Mouse (Mus musculus) CH12.LX (cell line): ENCODE data around the gene Tnfrsf18.

Experiments used
- CHD2 ChIP-seq: IDR thresholded peaks from 2 replicates; pipeline ENCODE4 v1.6.1; 2011; ENCODE audit warnings: low read length, improper control_type of control experiment
- CTCF ChIP-seq, 2 experiments: IDR thresholded peaks in 1 of 2; conservative IDR thresholded peaks in 1 of 2; 2 replicates each; pipeline ENCODE4 v1.5.1; 2011 to 2012; ENCODE audit warnings: low read depth in 2 of 2, low read length in 2 of 2, improper control_type of control experiment in 1 of 2, inconsistent platforms in 1 of 2, mild to moderate bottlenecking in 1 of 2, moderate library complexity in 1 of 2
- EP300 ChIP-seq: IDR thresholded peaks from 2 replicates; pipeline ENCODE4 v1.6.1; 2011; ENCODE audit warnings: low read length, improper control_type of control experiment
- GABPA ChIP-seq: IDR thresholded peaks from 2 replicates; pipeline ENCODE4 v1.6.1; 2012; ENCODE audit warnings: low read depth, low read length, improper control_type of control experiment, inconsistent platforms; ENCODE audit not compliant: insufficient replicate concordance
- JUND ChIP-seq: conservative IDR thresholded peaks from 2 replicates; pipeline ENCODE4 v1.6.1; 2011; ENCODE audit warnings: low read depth, low read length, improper control_type of control experiment
- MAX ChIP-seq: IDR thresholded peaks from 2 replicates; pipeline ENCODE4 v1.6.1; 2011; ENCODE audit warnings: low read length, improper control_type of control experiment
- MAZ ChIP-seq: IDR thresholded peaks from 2 replicates; pipeline ENCODE4 v1.6.1; 2012; ENCODE audit warnings: low read depth, mild to moderate bottlenecking, inconsistent platforms, low read length, improper control_type of control experiment, moderate library complexity
- MXI1 ChIP-seq: IDR thresholded peaks from 2 replicates; pipeline ENCODE4 v1.6.1; 2011; ENCODE audit warnings: mild to moderate bottlenecking, low read depth, low read length, improper control_type of control experiment
- POLR2A ChIP-seq: IDR thresholded peaks from 2 replicates; pipeline ENCODE4 v1.6.1; 2011; ENCODE audit warnings: low read depth, mild to moderate bottlenecking, improper control_type of control experiment, low read length
- USF1 ChIP-seq: IDR thresholded peaks from 2 replicates; pipeline ENCODE4 v1.6.1; 2014; ENCODE audit warnings: low read depth, mild to moderate bottlenecking, inconsistent platforms, low read length, improper control_type of control experiment
- ZC3H11A ChIP-seq: IDR thresholded peaks from 2 replicates; pipeline ENCODE4 v1.6.1; 2012; ENCODE audit warnings: low read depth, mild to moderate bottlenecking, inconsistent platforms, low read length, improper control_type of control experiment
- ZMIZ1 ChIP-seq: IDR thresholded peaks from 2 replicates; pipeline ENCODE4 v1.6.1; 2012; ENCODE audit warnings: low read depth, mild to moderate bottlenecking, inconsistent platforms, low read length, improper control_type of control experiment
- ZNF384 ChIP-seq: IDR thresholded peaks from 2 replicates; pipeline ENCODE4 v1.6.1; 2012; ENCODE audit warnings: low read depth, low read length, improper control_type of control experiment, inconsistent platforms

DNA sequence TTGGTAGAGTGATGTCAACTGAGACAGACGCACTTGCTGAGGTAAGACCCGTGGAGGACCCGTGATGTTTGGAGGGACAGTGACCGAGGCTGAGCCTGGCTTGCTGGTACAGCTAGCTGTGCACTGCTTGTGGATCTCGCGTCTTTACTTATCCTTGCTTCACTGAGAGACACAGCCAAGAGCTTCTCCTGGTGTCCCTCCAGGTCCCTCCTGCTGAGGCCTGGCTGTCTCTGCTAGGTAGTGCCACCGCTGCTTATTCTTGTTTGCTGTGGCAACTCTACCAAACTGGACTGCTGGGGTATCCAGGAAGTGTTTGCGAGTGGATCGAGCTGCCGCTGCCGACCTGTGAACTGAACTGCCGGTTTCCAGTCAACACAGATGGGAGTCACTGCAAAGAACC lies 6.2 kb upstream of the Tnfrsf18 start:
- TF ChIP-seq POLR2A (no peak), USF1 (no peak), MXI1 (no peak), JUND (no peak), MAZ (no peak), CTCF (conservative IDR thresholded peaks at IDR 0.05 in 1 of 2, IDR thresholded peaks at IDR 0.05 in 1 of 2; ENCODE audit: low read depth in 2 of 2, low read length in 2 of 2) (no peak), ZMIZ1 (no peak), ZNF384 (no peak), MAX (no peak), GABPA (no peak), CHD2 (no peak), ZC3H11A (no peak), EP300 (no peak)
